ENCODE assay signal across 12 mouse cellular contexts in genomic region chr4:136599869-136600268, GRCm38 (mm10). TPM values are rescaled to one million over a fixed set of nuclear protein-coding genes. Genes with fewer than 3 reads are reported as not detected.
A peak's percentile ranks its signal among the peaks of the same experiment; 100 is the strongest.
DNase-seq lines count a peak whose midpoint lies in the region; ATAC-seq and TF ChIP-seq lines count a peak whose summit lies in the region.
"Had no signal": no experiment of that assay in that cellular context is flagged by ENCODE, and none has a peak within 500 bp of the region (broad histone marks: within the 10 kb centered on the region; RNA-seq: fewer than 3 reads in every experiment).

No protein-coding gene starts in this region.

- H3K9me3 ChIP-seq in MEL (replicated peaks; ENCODE audit: insufficient read depth, low read length): no peaks in the 10 kb centered on the region
- H3K9me3 ChIP-seq in embryonic facial prominence, embryonic 10.5 days: no peaks in the 10 kb centered on the region
- no peaks in the 10 kb centered on the region for H3K9me3 ChIP-seq in midbrain, embryonic 16.5 days (replicated peaks; ENCODE audit: control insufficient read depth, low read length, poor library complexity, severe bottlenecking)
- H3K9me3 ChIP-seq: heart, embryonic 12.5 days had no signal

- H3K27me3 ChIP-seq in MEL (ENCODE audit: control insufficient read depth in 1 of 2, insufficient read depth in 2 of 2, low read length in 2 of 2): no peaks in the 10 kb centered on the region
- H3K27me3 ChIP-seq in embryonic facial prominence, embryonic 10.5 days (replicated peaks; ENCODE audit: low read depth, poor library complexity, severe bottlenecking): no peaks in the 10 kb centered on the region
- H3K27me3 ChIP-seq in midbrain, embryonic 16.5 days (ENCODE audit: control insufficient read depth, insufficient read depth, low read depth, low read length): no peaks in the 10 kb centered on the region
- H3K27me3 ChIP-seq: heart, embryonic 12.5 days had no signal

- H3K9ac ChIP-seq in MEL (ENCODE audit: control insufficient read depth, low read depth, low read length, poor library complexity, severe bottlenecking): no peak overlapping the region
- H3K9ac ChIP-seq in midbrain, embryonic 16.5 days (ENCODE audit: low read depth, low read length): no peak overlapping the region
- H3K9ac ChIP-seq: heart, embryonic 12.5 days had no signal

- peaks cover 52% of the 10 kb centered on the region for H3K79me2 ChIP-seq in MEL (ENCODE audit: control insufficient read depth, insufficient read depth, low read length, poor library complexity)

- no peak for ATAC-seq in midbrain, embryonic 16.5 days

- H3K4me2 ChIP-seq in midbrain, embryonic 16.5 days (ENCODE audit: low read length): peak overlapping the region; percentile 79

- H3K27ac ChIP-seq in left cerebral cortex, adult 2 months: no peak overlapping the region
- no peak overlapping the region for H3K27ac ChIP-seq in MEL (ENCODE audit: control insufficient read depth, low read depth, low read length)
- H3K27ac ChIP-seq in embryonic facial prominence, embryonic 10.5 days (replicated peaks): no peak overlapping the region
- no peak overlapping the region for H3K27ac ChIP-seq in midbrain, embryonic 16.5 days (ENCODE audit: low read length)

- TF ChIP-seq POLR2A in MEL (IDR thresholded peaks at IDR 0.05; ENCODE audit: control insufficient read depth in 1 of 2, insufficient read depth in 1 of 2, low read depth in 1 of 2, low read length in 2 of 2, poor library complexity in 1 of 2): no peak

- H3K36me3 ChIP-seq in MEL (ENCODE audit: control insufficient read depth in 1 of 2, insufficient read depth in 2 of 2, low read length in 2 of 2): peaks cover 0 to 16% of the 10 kb centered on the region in 2 experiments; a peak in 2 of 4 replicates
- H3K36me3 ChIP-seq in embryonic facial prominence, embryonic 10.5 days (replicated peaks): peaks cover 26% of the 10 kb centered on the region
- H3K36me3 ChIP-seq in midbrain, embryonic 16.5 days (ENCODE audit: control insufficient read depth, insufficient read depth, low read length): no peaks in the 10 kb centered on the region
- H3K36me3 ChIP-seq: heart, embryonic 12.5 days had no signal

- no peak for TF ChIP-seq RAD21 in MEL (IDR thresholded peaks at IDR 0.05; ENCODE audit: low read depth, low read length)

- H3K4me3 ChIP-seq in left cerebral cortex, adult 2 months: no peak overlapping the region
- no peak overlapping the region for H3K4me3 ChIP-seq in MEL (ENCODE audit: control insufficient read depth in 1 of 2, insufficient read depth in 1 of 2, low read depth in 2 of 2, low read length in 2 of 2)
- peak overlapping the region; percentile 99; the same call in 1 of the 2 replicates for H3K4me3 ChIP-seq in embryonic facial prominence, embryonic 10.5 days
- H3K4me3 ChIP-seq in midbrain, embryonic 16.5 days (ENCODE audit: low read depth, low read length): no peak overlapping the region

- H3K4me1 ChIP-seq in MEL (ENCODE audit: control insufficient read depth in 1 of 2, insufficient read depth in 2 of 2, low read length in 2 of 2): peaks cover 4 to 11% of the 10 kb centered on the region in 2 experiments
- H3K4me1 ChIP-seq in embryonic facial prominence, embryonic 10.5 days: peaks cover 15% of the 10 kb centered on the region
- H3K4me1 ChIP-seq in midbrain, embryonic 16.5 days (ENCODE audit: control insufficient read depth, insufficient read depth, low read length): peaks cover 22% of the 10 kb centered on the region

- intact Hi-C loops in left cerebral cortex, adult 2 months (cut with DNase I): loop anchor here (5.0 kb wide), 3 partner anchors 73 to 228 kb away; no protein-coding TSS in a partner anchor
- intact Hi-C loops in left cerebral cortex, postnatal 4 days (cut with DNase I): no loop called here

- TF ChIP-seq EP300 in MEL (IDR thresholded peaks at IDR 0.05; ENCODE audit: low read depth in 1 of 2, low read length in 2 of 2): no peak

- TF ChIP-seq CTCF in left cerebral cortex, adult 2 months (IDR thresholded peaks at IDR 0.05): peak; percentile 8
- peak in 1 of 3 experiments; percentile 42; a peak in 2 of 6 replicates for TF ChIP-seq CTCF in MEL (IDR thresholded peaks at IDR 0.05 in 2 of 3, conservative IDR thresholded peaks at IDR 0.05 in 1 of 3; ENCODE audit: control insufficient read depth in 1 of 3, insufficient read depth in 1 of 3, low read depth in 2 of 3, low read length in 3 of 3, poor library complexity in 1 of 3, severe bottlenecking in 1 of 3)

- no peak for DNase-seq in left cerebral cortex, adult 2 months (ENCODE audit: extremely low spot score in 1 of 2, low spot score in 2 of 2)
- DNase-seq in left cerebral cortex, postnatal 4 days: no peak
- DNase-seq in MEL (ENCODE audit: low read depth, low spot score) (peak; percentile 42), adipocyte (ENCODE audit: low spot score) (no peak)
- no peak for DNase-seq in embryonic facial prominence, embryonic 10.5 days (ENCODE audit: low spot score)
- no peak for DNase-seq in right cerebral cortex, postnatal 25 days
- DNase-seq in c-Kit-positive CD71-positive TER-119-positive erythroid progenitor cells, embryonic 14.5 days (ENCODE audit: low spot score): no peak

- WGBS in embryonic facial prominence, embryonic 10.5 days: 94% methylated on average over 3 of the region's 3 CpGs
- WGBS in midbrain, embryonic 16.5 days: 96% methylated on average over 3 of the region's 3 CpGs

TF ChIP-seq in MEL, 35 proteins besides CTCF, POLR2A, EP300 and RAD21:
- TF ChIP-seq TBP (IDR thresholded peaks at IDR 0.05; ENCODE audit: low read depth, low read length) (no peak), MYC (IDR thresholded peaks at IDR 0.05; ENCODE audit: low read depth, low read length) (0 out of 2 replicates have a peak, but pooled peaks have one; percentile 30)

RNA-seq across cellular contexts. Expression of gene Kdm1a, which starts 2.7 kb away (rescaled TPM):
- total RNA-seq in left cerebral cortex, adult 2 months (2021): 10 to 100 TPM; 86.7 to 91.7 TPM
- total RNA-seq in left cerebral cortex, postnatal 4 days (2021): 100 to 1,000 TPM; 194 to 205 TPM
- 60.7 and 66.5 TPM in 2 replicates for total RNA-seq in MEL (2012; rRNA removed)
- polyA plus RNA-seq in MEL (2012; ENCODE audit: insufficient read depth in 1 of 2, insufficient read length in 2 of 2, low read depth in 1 of 2, low replicate concordance in 2 of 2, missing spikeins in 1 of 2): 10 to 100 TPM in 1 of 2 experiments, not detected in 1; 90.1 TPM
- 54.2 and 56.1 TPM in 2 replicates for polyA plus RNA-seq in embryonic facial prominence, embryonic 10.5 days (2016; fragmentation: Nextera tagmentation; extraction: Ambion mirVana)
- polyA plus RNA-seq in midbrain, embryonic 16.5 days (2015; fragmentation: Nextera tagmentation; extraction: Ambion mirVana): 59.4 and 61.4 TPM in 2 replicates

RNA-seq across cellular contexts. Expression of gene Tex46, which starts 10.4 kb away (rescaled TPM):
- not detected for total RNA-seq in left cerebral cortex, adult 2 months (2021)
- not detected for total RNA-seq in left cerebral cortex, postnatal 4 days (2021)
- not detected in 2 replicates for total RNA-seq in MEL (2012; rRNA removed)
- not detected for polyA plus RNA-seq in MEL (2012; ENCODE audit: insufficient read depth in 1 of 2, insufficient read length in 2 of 2, low read depth in 1 of 2, low replicate concordance in 2 of 2, missing spikeins in 1 of 2)
- polyA plus RNA-seq in embryonic facial prominence, embryonic 10.5 days (2016; fragmentation: Nextera tagmentation; extraction: Ambion mirVana): not detected in 2 replicates
- not detected in 2 replicates for polyA plus RNA-seq in midbrain, embryonic 16.5 days (2015; fragmentation: Nextera tagmentation; extraction: Ambion mirVana)
- polyA plus RNA-seq: heart, embryonic 12.5 days; kidney, embryonic 14.5 days; liver, embryonic 16.5 days; stomach, embryonic 14.5 days had no signal

RNA-seq across cellular contexts. Expression of gene Lactbl1, which starts 22.6 kb away (rescaled TPM):
- total RNA-seq in left cerebral cortex, adult 2 months (2021): under 1 TPM in 1 of 2 experiments, not detected in 1; 0.12 TPM
- total RNA-seq in left cerebral cortex, postnatal 4 days (2021): under 1 TPM in 1 of 2 experiments, not detected in 1; 0.12 TPM
- total RNA-seq in MEL (2012; rRNA removed): not detected in 2 replicates
- polyA plus RNA-seq in MEL (2012; ENCODE audit: insufficient read depth in 1 of 2, insufficient read length in 2 of 2, low read depth in 1 of 2, low replicate concordance in 2 of 2, missing spikeins in 1 of 2): not detected
- polyA plus RNA-seq in embryonic facial prominence, embryonic 10.5 days (2016; fragmentation: Nextera tagmentation; extraction: Ambion mirVana): not detected in 2 replicates
- 0.06 and 0.08 TPM in 2 replicates for polyA plus RNA-seq in midbrain, embryonic 16.5 days (2015; fragmentation: Nextera tagmentation; extraction: Ambion mirVana)
- polyA plus RNA-seq: heart, embryonic 12.5 days; kidney, embryonic 14.5 days; liver, embryonic 16.5 days had no signal
